Mouse (Mus musculus): ENCODE measurements around the gene Pcsk1n.
"Not testable (repeated sequence)": the region's sequence is repeated elsewhere in the genome, so short reads cannot be mapped to it uniquely, and the experiment has no call there.

Pcsk1n gene

GRCm38 (mm10) chrX:7919601-7920383 is at the start of gene Pcsk1n:
Pcsk1n (plus strand) TSS chrX:7919822.
- DNase-seq (ENCODE audit: inconsistent age in 2 of 2, low spot score in 1 of 2) = peak in 1 of 2 experiments; percentile 44

- no peak for DNase-seq (ENCODE audit: inconsistent age in 2 of 2, low spot score in 1 of 2)
Observed at GRCm38 (mm10) chrX:7869826-7870225, 49.8 kb upstream of the Pcsk1n start.

- peak; percentile 89 to 93 for DNase-seq (ENCODE audit: inconsistent age in 2 of 2, low spot score in 1 of 2)
Observed at GRCm38 (mm10) chrX:7878007-7878419, 41.6 kb upstream of the Pcsk1n start, which contains the start of gene Pim2. Pim2 (plus strand) TSS chrX:7878262.

- DNase-seq (ENCODE audit: inconsistent age in 2 of 2, low spot score in 1 of 2) = peak; percentile 36 to 73
Observed at GRCm38 (mm10) chrX:7878495-7878894, 41.1 kb upstream of the Pcsk1n start.

GRCm38 (mm10) chrX:7879819-7880218 is 39.8 kb upstream of the Pcsk1n start:
- peak; percentile 73 to 84 for DNase-seq (ENCODE audit: inconsistent age in 2 of 2, low spot score in 1 of 2)

GRCm38 (mm10) chrX:7883841-7884567 is 35.6 kb upstream of the Pcsk1n start, which contains the start of gene Slc35a2:
Slc35a2 (plus strand) TSS chrX:7884028.
- DNase-seq (ENCODE audit: inconsistent age in 2 of 2, low spot score in 1 of 2) = peak; percentile 91 to 96

GRCm38 (mm10) chrX:7898211-7898610 is 21.4 kb upstream of the Pcsk1n start:
- DNase-seq (ENCODE audit: inconsistent age in 2 of 2, low spot score in 1 of 2) = peak in 1 of 2 experiments; percentile 49

- DNase-seq (ENCODE audit: inconsistent age in 2 of 2, low spot score in 1 of 2) = peak; percentile 90 to 93
Observed at GRCm38 (mm10) chrX:7898880-7899874, 20.4 kb upstream of the Pcsk1n start, which contains the start of the genes Pqbp1 and Timm17b. Pqbp1 (minus strand) TSS chrX:7899269. Timm17b (plus strand) TSS chrX:7899357.

GRCm38 (mm10) chrX:7904441-7904840 is 15.2 kb upstream of the Pcsk1n start:
- peak; percentile 48 to 82 for DNase-seq (ENCODE audit: inconsistent age in 2 of 2, low spot score in 1 of 2)

- no peak for DNase-seq (ENCODE audit: inconsistent age in 2 of 2, low spot score in 1 of 2)
Observed at GRCm38 (mm10) chrX:7907735-7908134, 11.9 kb upstream of the Pcsk1n start, which contains the start of gene Gm10491. Gm10491 (minus strand) TSS chrX:7907835.

- DNase-seq (ENCODE audit: inconsistent age in 2 of 2, low spot score in 1 of 2) = not testable (repeated sequence)
Observed at GRCm38 (mm10) chrX:7909242-7909641, 10.4 kb upstream of the Pcsk1n start, which contains the start of gene Gm10490. Gm10490 (plus strand) TSS chrX:7909542.

- no peak for DNase-seq (ENCODE audit: inconsistent age in 2 of 2, low spot score in 1 of 2)
Observed at GRCm38 (mm10) chrX:7910473-7910872, 9.1 kb upstream of the Pcsk1n start.

GRCm38 (mm10) chrX:7915669-7916068 is 4.0 kb upstream of the Pcsk1n start:
- DNase-seq (ENCODE audit: inconsistent age in 2 of 2, low spot score in 1 of 2) = peak; percentile 31 to 81

- DNase-seq (ENCODE audit: inconsistent age in 2 of 2, low spot score in 1 of 2) = not testable (repeated sequence)
Observed at GRCm38 (mm10) chrX:7917960-7918359, 1.7 kb upstream of the Pcsk1n start.

- no peak for DNase-seq (ENCODE audit: inconsistent age in 2 of 2, low spot score in 1 of 2)
Observed at GRCm38 (mm10) chrX:7922032-7922431, 2.4 kb downstream of the Pcsk1n start.

- no peak for DNase-seq (ENCODE audit: inconsistent age in 2 of 2, low spot score in 1 of 2)
Observed at GRCm38 (mm10) chrX:7926266-7926665, 6.6 kb downstream of the Pcsk1n start.

- no peak for DNase-seq (ENCODE audit: inconsistent age in 2 of 2, low spot score in 1 of 2)
Observed at GRCm38 (mm10) chrX:7927116-7927515, 7.5 kb downstream of the Pcsk1n start.

GRCm38 (mm10) chrX:7928270-7928790 is 8.7 kb downstream of the Pcsk1n start, which contains the start of gene Eras:
Eras (minus strand) TSS chrX:7928607.
- no peak for DNase-seq (ENCODE audit: inconsistent age in 2 of 2, low spot score in 1 of 2)

GRCm38 (mm10) chrX:7936874-7937273 is 17.3 kb downstream of the Pcsk1n start:
- no peak for DNase-seq (ENCODE audit: inconsistent age in 2 of 2, low spot score in 1 of 2)

- no peak for DNase-seq (ENCODE audit: inconsistent age in 2 of 2, low spot score in 1 of 2)
Observed at GRCm38 (mm10) chrX:7937667-7938066, 18.0 kb downstream of the Pcsk1n start.
